Mouse (Mus musculus): Measurements from ENCODE around the gene Ptges3.

DNA sequence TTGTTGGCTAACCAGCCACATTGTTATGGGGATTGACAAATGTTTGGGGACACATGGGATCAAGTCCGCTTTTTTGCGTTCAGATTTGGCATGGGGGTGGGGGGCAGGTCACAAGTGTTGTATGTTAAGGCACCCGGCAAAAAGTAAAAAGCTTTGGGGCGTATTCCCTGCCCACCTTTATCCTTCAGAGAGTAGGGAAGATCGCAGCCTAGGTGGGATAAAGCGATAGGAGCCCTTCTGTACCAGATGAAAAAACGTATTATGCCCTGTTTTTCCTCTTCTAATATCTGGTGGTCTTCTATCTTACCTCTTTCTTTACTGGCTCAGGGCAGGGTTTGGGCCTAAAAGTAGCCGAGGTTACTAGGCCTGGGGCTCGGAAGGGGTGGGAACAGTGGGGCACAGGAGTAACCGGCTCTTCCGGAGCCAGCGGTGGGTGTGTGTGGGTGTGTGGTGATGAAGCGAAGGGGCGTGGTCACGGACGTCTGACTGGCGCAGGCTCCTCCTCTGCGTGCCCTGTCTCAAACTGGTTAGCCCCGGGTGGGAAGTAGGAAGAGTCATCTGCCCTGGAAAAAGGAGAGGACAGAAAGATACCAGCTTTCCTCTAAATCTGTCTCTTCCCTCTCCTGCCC is 35.7 kb downstream of the Ptges3 start:
- no peak for TF ChIP-seq ZC3H11A (IDR thresholded peaks at IDR 0.05; ENCODE audit: borderline replicate concordance, low read depth, low read length)
- no peak for TF ChIP-seq ZNF384 (IDR thresholded peaks at IDR 0.05; ENCODE audit: low read depth, low read length)
